Mouse (Mus musculus) heart, embryonic 15.5 days (tissue): ENCODE measurements around the gene Zfpm1. TPM values are rescaled to one million over a fixed set of nuclear protein-coding genes. Genes with fewer than 3 reads are reported as not detected.

Experiments
- ATAC-seq: fragments of 200-750 bp; cut with Nextera tagmentation; replicated peaks from 2 replicates; pipeline ENCODE4 v1.8.0; 2017; ENCODE audit warnings: low read depth, moderate TSS enrichment; ENCODE audit not compliant: insufficient number of reproducible peaks, insufficient read depth, low FRiP score
- H3K27ac ChIP-seq: fragments of 300-500 bp; sonication (generic); 2 replicates; pipeline ENCODE4 v1.5.1; 2015; ENCODE audit warnings: mild to moderate bottlenecking, inconsistent platforms
- H3K27me3 ChIP-seq: fragments of 300-500 bp; sonication (generic); 2 replicates; pipeline ENCODE4 v1.6.1; 2015; ENCODE audit warnings: inconsistent platforms
- H3K36me3 ChIP-seq: fragments of 300-500 bp; sonication (generic); 2 replicates; pipeline ENCODE4 v1.6.1; 2015; ENCODE audit warnings: mild to moderate bottlenecking, inconsistent platforms
- H3K4me1 ChIP-seq: fragments of 300-500 bp; sonication (generic); replicated peaks from 2 replicates; pipeline ENCODE4 v1.6.1; 2015; ENCODE audit warnings: inconsistent platforms
- H3K4me2 ChIP-seq: fragments of 300-500 bp; sonication (generic); 2 replicates; pipeline ENCODE4 v1.6.1; 2015; ENCODE audit warnings: inconsistent platforms, mild to moderate bottlenecking, moderate library complexity
- H3K4me3 ChIP-seq: fragments of 300-500 bp; sonication (generic); 2 replicates; pipeline ENCODE4 v1.5.1; 2015; ENCODE audit warnings: mild to moderate bottlenecking, inconsistent platforms
- H3K9ac ChIP-seq: fragments of 300-500 bp; sonication (generic); 2 replicates; pipeline ENCODE4 v1.6.1; 2015; ENCODE audit warnings: mild to moderate bottlenecking, inconsistent platforms
- H3K9me3 ChIP-seq: fragments of 300-500 bp; sonication (generic); replicated peaks from 2 replicates; pipeline ENCODE4 v1.6.1; 2016; ENCODE audit warnings: inconsistent platforms
- WGBS: fragments of 180-500 bp; shearing (Covaris S2); methylation state at CpG from one replicate; pipeline ENCODE4 v1.1.7; 2015; ENCODE audit warnings: mixed read lengths; 5-methylcytosine and 5-hydroxymethylcytosine counted together
- polyA plus RNA-seq: library from polyadenylated mRNA; unstranded; fragments of >200 nt; fragmentation: Nextera tagmentation; extraction: Ambion mirVana; gene quantifications from 2 replicates; pipeline ENCODE4 v1.2.1, GENCODE M21; 2015

Zfpm1 gene
- polyA plus RNA-seq, 1 experiment from 2014 or later, result 3.8 TPM

GRCm38 (mm10) chr8:122340761-122341160 is 58.8 kb downstream of the Zfpm1 start:
- 82% methylated on average over 3 of the region's 3 CpGs for WGBS

GRCm38 (mm10) chr8:122341790-122342189 is 59.8 kb downstream of the Zfpm1 start:
- peaks cover 21% of the 10 kb centered on the region for H3K36me3 ChIP-seq
- no peak overlapping the region for H3K27ac ChIP-seq
- peaks cover under 1% of the 10 kb centered on the region; the same call in 1 of the 2 replicates for H3K27me3 ChIP-seq
- no peaks in the 10 kb centered on the region for H3K9me3 ChIP-seq
- 73% methylated on average over 6 of the region's 6 CpGs for WGBS
- peaks cover 39% of the 10 kb centered on the region for H3K4me1 ChIP-seq
- no peak overlapping the region for H3K9ac ChIP-seq
- no peak overlapping the region for H3K4me2 ChIP-seq
- ATAC-seq, result no peak
- H3K4me3 ChIP-seq, result no peak overlapping the region

More at GRCm38 (mm10) chr8:122340761-122341160, 58.8 kb downstream of the Zfpm1 start:
- ATAC-seq, result no peak
- no peak overlapping the region for H3K4me3 ChIP-seq
- H3K9me3 ChIP-seq, result no peaks in the 10 kb centered on the region
- no peak overlapping the region for H3K4me2 ChIP-seq
- H3K36me3 ChIP-seq, result peaks cover 32% of the 10 kb centered on the region
- H3K27ac ChIP-seq, result no peak overlapping the region
- peaks cover 4% of the 10 kb centered on the region for H3K27me3 ChIP-seq
- no peak overlapping the region for H3K9ac ChIP-seq
- H3K4me1 ChIP-seq, result peaks cover 47% of the 10 kb centered on the region

- Histone ChIP-seq H3K9me3 (no peaks in the 10 kb centered on the region), H3K27ac (no peak overlapping the region), H3K4me3 (no peak overlapping the region), H3K27me3 (no peaks in the 10 kb centered on the region; the same call in 1 of the 2 replicates), H3K4me1 (peaks cover 39% of the 10 kb centered on the region), H3K4me2 (peak overlapping the region; percentile 69; the same call in 1 of the 2 replicates), H3K36me3 (peaks cover 16% of the 10 kb centered on the region; the same call in 1 of the 2 replicates), H3K9ac (no peak overlapping the region)
- WGBS, result 33% methylated on average over 5 of the region's 5 CpGs
- no peak for ATAC-seq
Measured at GRCm38 (mm10) chr8:122342362-122342761, 60.4 kb downstream of the Zfpm1 start.

GRCm38 (mm10) chr8:122342806-122343209 is 60.9 kb downstream of the Zfpm1 start:
- Histone ChIP-seq H3K4me1 (peaks cover 43% of the 10 kb centered on the region), H3K4me3 (peak overlapping the region; percentile 41), H3K9me3 (no peaks in the 10 kb centered on the region), H3K9ac (peak overlapping the region; percentile 52; the same call in 1 of the 2 replicates), H3K27ac (no peak overlapping the region), H3K36me3 (peaks cover 11% of the 10 kb centered on the region; the same call in 1 of the 2 replicates), H3K27me3 (no peaks in the 10 kb centered on the region; the same call in 1 of the 2 replicates), H3K4me2 (peak overlapping the region; percentile 69)
- WGBS, result 3% methylated on average over 9 of the region's 9 CpGs
- peak; percentile 21; the same call in 1 of the 2 replicates for ATAC-seq

- peaks cover 49% of the 10 kb centered on the region for H3K4me1 ChIP-seq
- no peak overlapping the region for H3K27ac ChIP-seq
- H3K4me3 ChIP-seq, result peak overlapping the region; percentile 41
- ATAC-seq, result no peak
- H3K9ac ChIP-seq, result peak overlapping the region; percentile 52
- 8% methylated on average over 11 of the region's 11 CpGs for WGBS
- peaks cover 9% of the 10 kb centered on the region; the same call in 1 of the 2 replicates for H3K36me3 ChIP-seq
- H3K4me2 ChIP-seq, result peak overlapping the region; percentile 69
- H3K9me3 ChIP-seq, result no peaks in the 10 kb centered on the region
- H3K27me3 ChIP-seq, result no peaks in the 10 kb centered on the region; the same call in 1 of the 2 replicates
Measured at GRCm38 (mm10) chr8:122343341-122343740, 61.4 kb downstream of the Zfpm1 start.

- H3K9me3 ChIP-seq, result no peaks in the 10 kb centered on the region
- H3K27me3 ChIP-seq, result no peaks in the 10 kb centered on the region; the same call in 1 of the 2 replicates
- H3K27ac ChIP-seq, result no peak overlapping the region
- WGBS, result under 1% methylated on average over 14 of the region's 14 CpGs
- H3K4me2 ChIP-seq, result peak overlapping the region; percentile 69
- ATAC-seq, result 0 out of 2 replicates have a peak, but pooled peaks have one; percentile 8
- peak overlapping the region; percentile 52 for H3K9ac ChIP-seq
- peaks cover 49% of the 10 kb centered on the region for H3K4me1 ChIP-seq
- H3K4me3 ChIP-seq, result peak overlapping the region; percentile 41
- H3K36me3 ChIP-seq, result peaks cover 9% of the 10 kb centered on the region; the same call in 1 of the 2 replicates
Measured at GRCm38 (mm10) chr8:122343758-122344157, 61.8 kb downstream of the Zfpm1 start.

GRCm38 (mm10) chr8:122344219-122344618 is 62.3 kb downstream of the Zfpm1 start:
- Histone ChIP-seq H3K9me3 (no peaks in the 10 kb centered on the region), H3K4me1 (peaks cover 51% of the 10 kb centered on the region), H3K36me3 (peaks cover 9% of the 10 kb centered on the region; the same call in 1 of the 2 replicates), H3K9ac (no peak overlapping the region), H3K4me2 (peak overlapping the region; percentile 69), H3K4me3 (no peak overlapping the region), H3K27ac (no peak overlapping the region), H3K27me3 (no peaks in the 10 kb centered on the region; the same call in 1 of the 2 replicates)
- ATAC-seq, result no peak
- WGBS, result 3% methylated on average over 2 of the region's 5 CpGs

GRCm38 (mm10) chr8:122345181-122346095 is 63.5 kb downstream of the Zfpm1 start:
- no peak for ATAC-seq
- Histone ChIP-seq H3K9me3 (no peaks in the 10 kb centered on the region), H3K4me1 (peaks cover 62% of the 10 kb centered on the region), H3K36me3 (no peaks in the 10 kb centered on the region), H3K4me2 (no peak overlapping the region), H3K9ac (no peak overlapping the region), H3K4me3 (no peak overlapping the region), H3K27ac (0 out of 2 replicates have a peak overlapping the region, but pooled peaks have one; percentile 9), H3K27me3 (no peaks in the 10 kb centered on the region; the same call in 1 of the 2 replicates)
- 50% methylated on average over 12 of the region's 12 CpGs for WGBS

GRCm38 (mm10) chr8:122347811-122348552 is 66.0 kb downstream of the Zfpm1 start:
- H3K4me2 ChIP-seq, result no peak overlapping the region
- 43% methylated on average over 5 of the region's 5 CpGs for WGBS
- H3K9me3 ChIP-seq, result no peaks in the 10 kb centered on the region
- ATAC-seq, result peak; percentile 36; the same call in 1 of the 2 replicates
- H3K4me1 ChIP-seq, result peaks cover 52% of the 10 kb centered on the region
- H3K27ac ChIP-seq, result 0 out of 2 replicates have a peak overlapping the region, but pooled peaks have one; percentile 42
- H3K27me3 ChIP-seq, result peaks cover 8% of the 10 kb centered on the region; the same call in 1 of the 2 replicates
- H3K4me3 ChIP-seq, result no peak overlapping the region
- no peak overlapping the region for H3K9ac ChIP-seq
- H3K36me3 ChIP-seq, result no peaks in the 10 kb centered on the region

- ATAC-seq, result 0 out of 2 replicates have a peak, but pooled peaks have one; percentile 17
- H3K9me3 ChIP-seq, result no peaks in the 10 kb centered on the region
- 0 out of 2 replicates have a peak, but pooled peaks cover 8% of the 10 kb centered on the region for H3K27me3 ChIP-seq
- H3K9ac ChIP-seq, result no peak overlapping the region
- H3K4me1 ChIP-seq, result peaks cover 36% of the 10 kb centered on the region
- H3K4me2 ChIP-seq, result no peak overlapping the region
- WGBS, result 18% methylated on average over 15 of the region's 15 CpGs
- no peak overlapping the region for H3K4me3 ChIP-seq
- peak overlapping the region; percentile 10 for H3K27ac ChIP-seq
- H3K36me3 ChIP-seq, result no peaks in the 10 kb centered on the region
Measured at GRCm38 (mm10) chr8:122349357-122350297, 67.7 kb downstream of the Zfpm1 start.
